Mouse (Mus musculus): ENCODE data around the gene Padi1. TPM values are rescaled to one million over a fixed set of nuclear protein-coding genes. Genes with fewer than 3 reads are reported as not detected.
A peak's percentile ranks its signal among the peaks of the same experiment; 100 is the strongest.

Padi1 gene
- total RNA-seq (2021), result not detected
- long read RNA-seq, experiment 1, result 0 reads
- long read RNA-seq, experiment 2, result 0 reads

GRCm38 (mm10) chr4:140845666-140846065 lies at the start of gene Padi1:
Padi1 (minus strand) TSS chr4:140845778.
- no peak for DNase-seq

- no peak for DNase-seq
Measured at GRCm38 (mm10) chr4:140892163-140892530, 46.6 kb upstream of the Padi1 start.

- no peak for DNase-seq
Measured at GRCm38 (mm10) chr4:140891525-140892162, 46.1 kb upstream of the Padi1 start.

- no peak for DNase-seq
Measured at GRCm38 (mm10) chr4:140883852-140884251, 38.3 kb upstream of the Padi1 start.

- DNase-seq, result no peak
Measured at GRCm38 (mm10) chr4:140882981-140883380, 37.4 kb upstream of the Padi1 start.

GRCm38 (mm10) chr4:140882365-140882764 lies 36.8 kb upstream of the Padi1 start:
- no peak for DNase-seq

- no peak for DNase-seq
Measured at GRCm38 (mm10) chr4:140881771-140882170, 36.2 kb upstream of the Padi1 start.

- no peak for DNase-seq
Measured at GRCm38 (mm10) chr4:140881026-140881670, 35.6 kb upstream of the Padi1 start.

- DNase-seq, result no peak
Measured at GRCm38 (mm10) chr4:140880207-140880606, 34.6 kb upstream of the Padi1 start.

GRCm38 (mm10) chr4:140879739-140880138 lies 34.2 kb upstream of the Padi1 start:
- peak; percentile 56 for DNase-seq

GRCm38 (mm10) chr4:140879116-140879515 lies 33.5 kb upstream of the Padi1 start:
- no peak for DNase-seq

- DNase-seq, result no peak
Measured at GRCm38 (mm10) chr4:140878655-140879054, 33.1 kb upstream of the Padi1 start.

- no peak for DNase-seq
Measured at GRCm38 (mm10) chr4:140877441-140877840, 31.9 kb upstream of the Padi1 start.

- no peak for DNase-seq
Measured at GRCm38 (mm10) chr4:140876681-140877080, 31.1 kb upstream of the Padi1 start.

- no peak for DNase-seq
Measured at GRCm38 (mm10) chr4:140876161-140876560, 30.6 kb upstream of the Padi1 start.

GRCm38 (mm10) chr4:140873011-140873410 lies 27.4 kb upstream of the Padi1 start:
- DNase-seq, result no peak

GRCm38 (mm10) chr4:140872686-140872992 lies 27.1 kb upstream of the Padi1 start:
- DNase-seq, result no peak

- no peak for DNase-seq
Measured at GRCm38 (mm10) chr4:140871851-140872685, 26.5 kb upstream of the Padi1 start.

- DNase-seq, result no peak
Measured at GRCm38 (mm10) chr4:140871376-140871775, 25.8 kb upstream of the Padi1 start.

- no peak for DNase-seq
Measured at GRCm38 (mm10) chr4:140870876-140871275, 25.3 kb upstream of the Padi1 start.

GRCm38 (mm10) chr4:140869945-140870344 lies 24.4 kb upstream of the Padi1 start:
- DNase-seq, result no peak

- DNase-seq, result no peak
Measured at GRCm38 (mm10) chr4:140868484-140869190, 23.1 kb upstream of the Padi1 start.
